Mouse (Mus musculus) left cerebral cortex, adult 18-20 months (tissue): ENCODE data around the gene Capn11. TPM values are rescaled to one million over a fixed set of nuclear protein-coding genes. Genes with fewer than 3 reads are reported as not detected.

ENCODE experiments used
- DNase-seq, 2 experiments: peaks; one replicate each; pipeline ENCODE4 v3.0.0; 2021 to 2022; ENCODE audit warnings: low spot score in 2 of 2, mixed read lengths in 1 of 2
- total RNA-seq, 2 experiments: library from RNA; stranded (reverse); gene quantifications; 2 replicates each; pipeline ENCODE4 v1.2.3; 2021

Gene Capn11
- total RNA-seq, 2 experiments from 2014 or later, result 0.33 to 0.91 TPM

DNA sequence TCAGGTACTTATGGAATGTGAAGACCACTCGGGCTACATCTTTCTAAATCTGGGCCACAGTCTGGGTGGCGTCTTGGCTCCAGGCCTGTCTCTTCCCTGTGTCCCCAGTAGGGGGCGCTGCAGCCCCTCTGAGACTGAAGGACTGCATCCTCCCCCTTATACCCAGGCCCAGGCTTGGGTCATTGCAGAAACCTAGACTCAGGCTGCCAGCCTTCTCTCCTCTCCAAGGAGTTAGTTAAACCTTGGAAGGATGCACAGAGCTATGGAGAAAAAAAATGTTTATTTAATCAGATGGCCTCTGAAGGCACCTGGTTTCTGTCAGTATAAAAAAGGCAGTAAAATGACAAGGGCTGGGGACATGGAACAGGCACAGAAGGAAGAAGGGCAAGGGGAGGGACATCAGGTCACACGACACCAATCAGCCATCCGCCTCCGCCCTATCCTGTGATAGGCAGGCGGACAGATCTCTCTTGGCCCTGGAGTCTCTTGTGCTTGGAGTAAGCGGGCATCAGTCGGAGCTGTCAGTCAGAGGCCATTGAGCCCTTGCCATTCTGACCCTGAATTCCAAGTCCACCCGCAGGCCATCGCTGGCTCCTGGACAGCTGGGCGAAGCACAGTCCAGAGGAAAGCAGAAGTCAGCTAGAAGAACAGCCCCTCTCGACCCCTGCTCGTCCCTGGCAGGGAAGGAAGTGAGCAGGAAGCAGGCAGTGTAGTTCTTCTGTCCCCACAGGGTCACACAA, 74.0 kb downstream of the Capn11 start:
- peak; percentile 66 to 73 for DNase-seq

DNA sequence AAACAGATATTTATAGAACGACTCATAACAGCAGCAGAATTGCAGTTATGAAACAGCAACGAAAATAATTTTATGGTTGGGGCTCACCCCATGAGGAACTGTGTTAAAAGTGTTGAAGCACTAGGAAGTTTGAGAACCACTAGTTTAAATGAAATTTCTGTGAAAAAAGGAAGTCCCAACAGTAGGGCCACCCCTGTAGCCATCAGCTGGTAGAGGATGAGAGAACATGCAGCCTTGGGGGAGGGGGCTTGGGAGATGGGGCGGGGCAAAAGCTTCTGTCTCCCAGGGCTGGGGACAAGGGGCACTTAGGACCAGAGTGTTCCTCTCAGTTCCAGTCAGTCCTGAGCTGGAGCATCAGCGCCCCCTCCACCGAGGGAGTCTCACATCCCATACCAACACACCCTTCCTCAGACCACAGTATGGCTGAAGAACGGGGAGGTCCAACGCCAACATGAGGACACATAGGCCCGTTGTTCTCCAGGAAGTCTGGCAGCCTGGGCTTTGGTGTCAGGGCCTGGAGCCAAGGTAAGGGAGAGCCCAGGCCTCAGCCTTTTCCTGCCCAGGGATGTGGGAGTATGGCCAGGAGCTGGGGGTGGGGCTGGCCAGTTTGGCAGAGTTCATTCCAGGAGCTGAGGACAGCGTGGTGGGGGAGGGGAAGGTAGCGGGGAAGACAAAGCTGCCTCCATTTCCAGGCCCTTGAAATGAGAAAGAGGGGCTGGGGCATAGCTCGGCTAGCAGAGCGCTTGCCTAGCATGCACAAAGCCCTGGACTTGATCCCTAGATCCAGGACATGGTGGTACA, 74.8 kb downstream of the Capn11 start:
- peak; percentile 46 to 61 for DNase-seq

GRCm38 (mm10) chr17:45582715-45583355, 76.3 kb downstream of the Capn11 start:
- DNase-seq, result no peak

DNA sequence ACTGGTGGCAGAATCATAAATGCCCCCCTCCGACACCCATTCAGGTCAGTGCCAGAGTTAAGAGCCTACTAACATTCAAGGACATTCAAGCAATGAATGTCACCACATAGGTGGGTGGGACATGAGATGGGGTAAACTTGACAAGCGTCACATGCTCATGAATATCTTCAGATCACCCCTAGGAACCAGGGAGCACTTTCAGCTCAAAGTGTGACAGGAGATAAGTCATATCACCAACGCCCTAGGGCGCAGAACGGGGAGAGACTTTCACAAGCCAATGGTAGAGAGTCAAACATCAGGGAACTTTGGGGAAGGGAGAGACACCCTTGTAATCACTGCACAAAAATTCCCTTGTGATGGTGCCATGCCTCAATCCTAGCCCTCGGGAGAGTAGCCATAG, 76.9 kb downstream of the Capn11 start:
- DNase-seq, result no peak

DNA sequence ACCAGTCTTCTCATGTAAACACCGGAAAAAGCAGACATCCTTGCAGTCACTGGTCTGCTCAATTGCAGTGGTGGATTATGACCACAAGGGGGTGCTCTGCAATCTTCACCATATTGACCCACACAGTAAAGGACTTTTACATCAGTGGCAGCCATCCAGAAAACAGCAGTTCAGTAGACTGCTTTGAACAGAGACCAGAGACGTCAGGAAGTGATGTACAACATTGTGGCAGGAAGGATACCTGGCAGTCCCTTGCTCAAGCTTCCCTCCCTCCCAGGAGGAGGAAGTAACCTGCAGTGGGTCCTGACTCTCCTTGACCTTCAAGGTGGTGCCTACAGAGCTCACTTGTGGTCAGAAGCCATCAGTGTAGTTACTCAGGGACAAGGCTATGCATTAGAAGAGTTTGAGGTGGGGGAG, 77.5 kb downstream of the Capn11 start:
- DNase-seq, result peak; percentile 60 to 64

- DNase-seq, result no peak
These were observed 78.1 kb downstream of the Capn11 start for GRCm38 (mm10) chr17:45580958-45581477.

Other genes starting within 250 kb of the Capn11 start
- 10 to 100 TPM; 60.8 to 61.4 TPM for gene Cdc5l, start 225.6 kb downstream of the Capn11 start, total RNA-seq
- 1 to 10 TPM; 4.7 to 6.2 TPM for gene Spats1, start 183.9 kb downstream of the Capn11 start, total RNA-seq
- 10 to 100 TPM; 24.1 to 25.6 TPM for gene Aars2, start 152.5 kb downstream of the Capn11 start, total RNA-seq
- gene Tcte1, start 135.9 kb downstream of the Capn11 start, total RNA-seq, result 1 to 10 TPM in 1 of 2 experiments, under 1 TPM in 1; 0.94 to 1.4 TPM
- gene Tmem151b, start 109.6 kb downstream of the Capn11 start, total RNA-seq, result 100 to 1,000 TPM; 129 to 136 TPM
- gene Nfkbie, start 103.6 kb downstream of the Capn11 start, total RNA-seq, result 1 to 10 TPM; 1.8 to 2.8 TPM
- gene Slc35b2, start 95.5 kb downstream of the Capn11 start, total RNA-seq, result 10 to 100 TPM; 26.0 to 30.0 TPM
- gene Hsp90ab1, start 86.1 kb downstream of the Capn11 start, total RNA-seq, result 1,000 to 10,000 TPM; 1,506 to 1,598 TPM
- 10 to 100 TPM; 21.7 to 28.0 TPM for gene Slc29a1, start 59.7 kb downstream of the Capn11 start, total RNA-seq
- gene Mymx, start 57.2 kb downstream of the Capn11 start, total RNA-seq, result not detected
- gene Mrpl14, start 27.0 kb upstream of the Capn11 start, total RNA-seq, result 10 to 100 TPM; 42.0 to 45.8 TPM
- 100 to 1,000 TPM; 158 to 170 TPM for gene Tmem63b, start 27.6 kb upstream of the Capn11 start, total RNA-seq
- gene 1600014C23Rik, start 74.5 kb upstream of the Capn11 start, total RNA-seq, result not detected